Mouse (Mus musculus) myocyte (in vitro differentiated cells): ENCODE results near the gene Olfr1099.

Experiments
- E2F4 ChIP-seq: IDR thresholded peaks from one replicate; pipeline ENCODE4 v1.6.1; 2011; ENCODE audit warnings: mild to moderate bottlenecking, control low read depth, moderate library complexity; ENCODE audit not compliant: insufficient read depth
- MAX ChIP-seq: IDR thresholded peaks from one replicate; pipeline ENCODE4 v1.6.1; 2011; ENCODE audit warnings: low read depth, mild to moderate bottlenecking, control low read depth
- MYOG ChIP-seq, 3 experiments: IDR thresholded peaks; one replicate each; pipeline ENCODE4 v1.6.1; 2011; ENCODE audit warnings: control low read depth in 2 of 3, low read depth in 2 of 3, mild to moderate bottlenecking in 2 of 3; ENCODE audit not compliant: insufficient read length in 2 of 3, control insufficient read depth in 1 of 3, insufficient read depth in 1 of 3
- POLR2A ChIP-seq: IDR thresholded peaks from one replicate; pipeline ENCODE4 v1.6.1; 2011; ENCODE audit warnings: low read depth, mild to moderate bottlenecking, control low read depth, moderate library complexity; ENCODE audit not compliant: insufficient read length

DNA sequence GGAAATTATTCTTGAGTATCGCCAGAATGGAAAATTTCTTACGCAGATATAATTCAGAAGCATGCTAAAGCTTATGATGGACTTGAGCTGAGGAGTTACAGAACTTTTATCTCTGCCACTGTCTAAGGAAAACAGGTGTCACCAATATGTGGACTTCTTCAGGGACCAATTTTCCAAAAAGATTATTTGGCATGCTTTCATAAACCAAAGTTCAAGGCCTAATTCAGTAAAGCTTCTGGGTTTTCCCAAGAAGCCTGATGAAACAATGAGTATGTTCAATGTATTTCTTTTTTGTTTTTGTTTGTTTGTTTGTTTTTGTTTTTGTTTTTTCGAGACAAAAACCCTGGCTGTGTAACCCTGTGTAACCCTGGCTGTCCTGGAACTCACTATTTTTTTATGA is 19.4 kb upstream of the Olfr1099 start, which contains the start of gene Olfr1100:
- TF ChIP-seq POLR2A (no peak), MYOG (IDR thresholded peaks at IDR 0.05; ENCODE audit: control insufficient read depth in 1 of 3, insufficient read depth in 1 of 3, insufficient read length in 2 of 3, low read depth in 2 of 3) (no peak), MAX (no peak), E2F4 (no peak)
